Mouse (Mus musculus): ENCODE data around the gene Slc38a6. TPM values are rescaled to one million over a fixed set of nuclear protein-coding genes. Genes with fewer than 3 reads are reported as not detected.
A peak's percentile ranks its signal among the peaks of the same experiment; 100 is the strongest.

The Slc38a6 gene
- polyA plus RNA-seq, 1 experiment from 2014 or later: 9.5 TPM

GRCm38 (mm10) chr12:73287609-73288008 lies 1.0 kb downstream of the Slc38a6 start:
- peaks cover 14% of the 10 kb centered on the region for H3K36me3 ChIP-seq
- H3K27ac ChIP-seq (replicated peaks): peak overlapping the region; percentile 84; the same call in 1 of the 2 replicates

DNA sequence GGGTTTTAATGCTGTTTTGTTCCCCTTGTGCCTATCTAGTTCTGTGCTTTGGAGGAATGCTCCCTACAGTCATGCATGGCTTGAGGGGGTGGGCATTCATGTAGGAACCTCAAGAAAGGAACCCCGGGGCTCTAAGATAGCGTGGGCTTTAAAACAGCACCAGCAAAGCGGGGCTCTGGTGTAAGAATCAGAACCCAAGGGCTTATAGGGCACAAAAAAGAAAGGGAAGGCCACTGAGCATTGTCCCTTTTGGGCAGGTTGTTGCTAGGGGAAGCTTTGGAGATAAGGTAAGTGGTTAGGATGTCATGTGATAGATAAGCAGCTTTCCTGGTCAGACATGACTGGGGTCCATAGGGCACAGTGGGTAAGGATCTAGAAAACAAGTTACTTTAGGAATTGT lies 2.0 kb downstream of the Slc38a6 start:
- H3K27ac ChIP-seq (replicated peaks): no peak overlapping the region
- H3K4me1 ChIP-seq: peaks cover 19% of the 10 kb centered on the region
- WGBS: 90% methylated on average over 3 of the region's 3 CpGs
- ATAC-seq (ENCODE audit: low FRiP score, low read depth): no peak
- H3K36me3 ChIP-seq: peaks cover 10% of the 10 kb centered on the region
- no peaks in the 10 kb centered on the region for H3K9me3 ChIP-seq
- H3K9ac ChIP-seq (replicated peaks): no peak overlapping the region
- no peak overlapping the region for H3K4me2 ChIP-seq (replicated peaks)
- H3K27me3 ChIP-seq: no peaks in the 10 kb centered on the region
- H3K4me3 ChIP-seq: no peak overlapping the region

More at GRCm38 (mm10) chr12:73287609-73288008, 1.0 kb downstream of the Slc38a6 start:
- Histone ChIP-seq H3K4me3 (peak overlapping the region; percentile 71), H3K9me3 (no peaks in the 10 kb centered on the region), H3K4me1 (peaks cover 24% of the 10 kb centered on the region), H3K9ac (replicated peaks) (peak overlapping the region; percentile 76; the same call in 1 of the 2 replicates), H3K27me3 (no peaks in the 10 kb centered on the region), H3K4me2 (replicated peaks) (peak overlapping the region; percentile 68)
- 78% methylated on average over 8 of the region's 8 CpGs for WGBS
- ATAC-seq (ENCODE audit: low FRiP score, low read depth): no peak

DNA sequence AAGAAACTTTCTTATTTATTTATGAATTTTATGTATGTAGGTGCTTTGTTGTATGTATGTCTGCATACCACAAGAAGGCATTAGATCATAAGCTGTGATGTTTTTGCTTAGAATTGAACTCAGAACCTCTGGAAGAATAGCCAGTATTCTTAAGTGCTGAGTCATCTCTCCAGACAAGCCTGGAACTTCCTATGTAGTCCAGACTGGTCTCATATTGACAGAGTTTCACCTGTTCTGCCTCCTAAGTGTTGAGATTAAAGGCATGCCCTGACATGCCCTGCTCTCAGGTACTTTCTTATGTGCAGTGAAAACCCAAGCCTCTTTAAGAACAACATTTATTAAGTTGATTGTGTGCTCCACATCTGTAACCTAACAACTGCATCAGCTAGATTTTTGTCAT lies 8.3 kb downstream of the Slc38a6 start:
- H3K4me2 ChIP-seq (replicated peaks): no peak overlapping the region
- no peak overlapping the region for H3K4me3 ChIP-seq
- no peak for ATAC-seq (ENCODE audit: low FRiP score, low read depth)
- H3K9ac ChIP-seq (replicated peaks): no peak overlapping the region
- H3K36me3 ChIP-seq: peaks cover 12% of the 10 kb centered on the region
- peaks cover 3% of the 10 kb centered on the region; the same call in 1 of the 2 replicates for H3K4me1 ChIP-seq
- H3K27ac ChIP-seq (replicated peaks): no peak overlapping the region
- no peaks in the 10 kb centered on the region for H3K9me3 ChIP-seq
- no peaks in the 10 kb centered on the region for H3K27me3 ChIP-seq

DNA sequence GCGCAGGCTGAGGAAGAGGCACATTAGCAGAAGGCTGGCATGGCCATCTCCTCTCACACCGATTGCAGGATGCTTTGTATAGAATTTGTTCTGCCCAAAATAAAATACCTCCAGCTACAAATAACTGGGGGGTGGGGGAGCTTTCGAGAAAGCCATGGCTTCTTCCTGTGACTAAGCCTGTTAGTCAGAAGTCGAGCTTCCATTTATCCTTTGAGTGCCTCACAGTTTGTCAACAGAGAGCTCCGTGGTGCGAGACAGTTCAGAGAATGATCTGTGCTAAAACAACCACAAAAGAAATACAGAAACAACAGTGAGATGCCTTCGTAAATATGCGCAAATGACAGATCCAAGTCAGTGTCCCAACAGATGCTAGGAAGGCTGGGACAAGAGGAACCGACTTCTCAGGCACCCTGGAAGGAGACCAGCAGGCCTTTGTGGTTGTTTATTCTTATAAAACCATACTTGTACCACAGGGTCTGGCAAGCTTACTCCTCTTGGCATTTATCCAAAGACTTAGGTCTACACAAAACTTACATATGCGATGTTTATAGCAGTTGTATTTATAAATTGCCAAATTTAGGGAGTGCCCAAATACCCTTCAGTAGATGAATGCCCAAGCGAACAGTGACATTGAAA lies 9.0 kb downstream of the Slc38a6 start:
- Histone ChIP-seq H3K4me2 (replicated peaks) (no peak overlapping the region), H3K9me3 (no peaks in the 10 kb centered on the region), H3K9ac (replicated peaks) (no peak overlapping the region), H3K4me1 (peaks cover 3% of the 10 kb centered on the region; the same call in 1 of the 2 replicates), H3K4me3 (no peak overlapping the region), H3K36me3 (peaks cover 18% of the 10 kb centered on the region), H3K27me3 (no peaks in the 10 kb centered on the region), H3K27ac (replicated peaks) (no peak overlapping the region)
- ATAC-seq (ENCODE audit: low FRiP score, low read depth): no peak
- WGBS: 66% methylated on average over 11 of the region's 11 CpGs

- Histone ChIP-seq H3K4me2 (replicated peaks) (no peak overlapping the region), H3K27ac (replicated peaks) (no peak overlapping the region), H3K4me1 (peaks cover 3% of the 10 kb centered on the region; the same call in 1 of the 2 replicates), H3K9me3 (no peaks in the 10 kb centered on the region), H3K9ac (replicated peaks) (no peak overlapping the region), H3K36me3 (0 out of 2 replicates have a peak, but pooled peaks cover 18% of the 10 kb centered on the region), H3K27me3 (no peaks in the 10 kb centered on the region), H3K4me3 (no peak overlapping the region)
- ATAC-seq (ENCODE audit: low FRiP score, low read depth): no peak
- 92% methylated on average over 5 of the region's 5 CpGs for WGBS
Measured at GRCm38 (mm10) chr12:73298621-73299020, 12.0 kb downstream of the Slc38a6 start.

DNA sequence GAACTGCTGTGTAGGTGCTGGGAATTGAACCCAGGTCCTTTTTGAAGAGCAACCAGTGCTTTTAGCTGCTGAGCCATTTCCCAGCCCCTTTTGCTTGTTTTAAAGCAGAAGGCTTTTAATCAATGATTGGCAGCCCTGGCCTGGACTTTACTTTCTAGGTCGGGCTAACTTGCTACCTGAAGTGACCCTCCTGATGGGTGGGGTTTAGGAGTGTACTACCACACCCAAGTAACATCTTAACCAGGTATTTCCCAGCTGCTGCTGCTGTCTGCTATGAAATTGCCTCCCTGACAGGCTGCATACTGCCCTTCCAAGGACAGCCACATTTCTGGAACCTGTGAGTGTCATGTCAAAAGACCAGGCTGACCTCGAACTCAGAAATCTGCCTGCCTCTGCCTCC lies 14.0 kb downstream of the Slc38a6 start:
- Histone ChIP-seq H3K9ac (replicated peaks) (no peak overlapping the region), H3K36me3 (0 out of 2 replicates have a peak, but pooled peaks cover 14% of the 10 kb centered on the region), H3K9me3 (no peaks in the 10 kb centered on the region), H3K4me1 (peaks cover 3% of the 10 kb centered on the region; the same call in 1 of the 2 replicates), H3K4me3 (no peak overlapping the region), H3K27me3 (no peaks in the 10 kb centered on the region), H3K4me2 (replicated peaks) (no peak overlapping the region), H3K27ac (replicated peaks) (no peak overlapping the region)
- WGBS: 91% methylated on average over 2 of the region's 2 CpGs
- ATAC-seq (ENCODE audit: low FRiP score, low read depth): no peak

GRCm38 (mm10) chr12:73304636-73305035 lies 18.1 kb downstream of the Slc38a6 start:
- ATAC-seq (ENCODE audit: low FRiP score, low read depth): no peak
- H3K27me3 ChIP-seq: no peaks in the 10 kb centered on the region
- WGBS: 91% methylated on average over 4 of the region's 4 CpGs

GRCm38 (mm10) chr12:73307750-73308149 lies 21.2 kb downstream of the Slc38a6 start:
- Histone ChIP-seq H3K9me3 (no peaks in the 10 kb centered on the region), H3K27me3 (no peaks in the 10 kb centered on the region), H3K4me2 (replicated peaks) (no peak overlapping the region), H3K4me1 (no peaks in the 10 kb centered on the region), H3K36me3 (no peaks in the 10 kb centered on the region), H3K4me3 (no peak overlapping the region), H3K9ac (replicated peaks) (no peak overlapping the region), H3K27ac (replicated peaks) (no peak overlapping the region)
- no peak for ATAC-seq (ENCODE audit: low FRiP score, low read depth)
- 91% methylated on average over 4 of the region's 4 CpGs for WGBS

More at GRCm38 (mm10) chr12:73304636-73305035, 18.1 kb downstream of the Slc38a6 start:
- Histone ChIP-seq H3K9ac (replicated peaks) (no peak overlapping the region), H3K4me2 (replicated peaks) (no peak overlapping the region), H3K36me3 (0 out of 2 replicates have a peak, but pooled peaks cover 14% of the 10 kb centered on the region), H3K27ac (replicated peaks) (no peak overlapping the region), H3K9me3 (no peaks in the 10 kb centered on the region), H3K4me3 (no peak overlapping the region), H3K4me1 (no peaks in the 10 kb centered on the region)

DNA sequence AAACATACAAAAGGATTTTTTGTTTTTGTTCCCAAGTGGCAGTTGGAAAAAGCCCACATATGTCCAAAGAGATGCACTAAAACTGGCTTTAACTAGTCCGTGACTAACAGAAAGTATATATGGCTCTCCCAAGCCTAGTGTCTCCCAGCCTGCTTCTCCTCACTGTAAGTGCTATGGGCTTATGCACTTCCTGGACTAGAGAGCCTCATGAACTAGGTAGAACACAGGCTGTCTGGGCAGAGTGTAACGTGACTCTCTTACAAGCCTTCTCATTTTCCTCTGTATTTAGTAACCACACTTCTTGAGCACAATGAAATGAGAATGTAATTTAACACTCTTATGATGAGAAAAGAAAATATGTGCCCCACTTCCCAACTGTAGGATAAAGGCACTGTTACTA lies 22.1 kb downstream of the Slc38a6 start:
- 87% methylated on average over 2 of the region's 2 CpGs for WGBS
- H3K27me3 ChIP-seq: no peaks in the 10 kb centered on the region
- no peak for ATAC-seq (ENCODE audit: low FRiP score, low read depth)
- no peaks in the 10 kb centered on the region for H3K36me3 ChIP-seq
- no peaks in the 10 kb centered on the region for H3K4me1 ChIP-seq
- H3K4me2 ChIP-seq (replicated peaks): no peak overlapping the region
- no peaks in the 10 kb centered on the region for H3K9me3 ChIP-seq
- H3K27ac ChIP-seq (replicated peaks): no peak overlapping the region
- no peak overlapping the region for H3K9ac ChIP-seq (replicated peaks)
- H3K4me3 ChIP-seq: no peak overlapping the region

DNA sequence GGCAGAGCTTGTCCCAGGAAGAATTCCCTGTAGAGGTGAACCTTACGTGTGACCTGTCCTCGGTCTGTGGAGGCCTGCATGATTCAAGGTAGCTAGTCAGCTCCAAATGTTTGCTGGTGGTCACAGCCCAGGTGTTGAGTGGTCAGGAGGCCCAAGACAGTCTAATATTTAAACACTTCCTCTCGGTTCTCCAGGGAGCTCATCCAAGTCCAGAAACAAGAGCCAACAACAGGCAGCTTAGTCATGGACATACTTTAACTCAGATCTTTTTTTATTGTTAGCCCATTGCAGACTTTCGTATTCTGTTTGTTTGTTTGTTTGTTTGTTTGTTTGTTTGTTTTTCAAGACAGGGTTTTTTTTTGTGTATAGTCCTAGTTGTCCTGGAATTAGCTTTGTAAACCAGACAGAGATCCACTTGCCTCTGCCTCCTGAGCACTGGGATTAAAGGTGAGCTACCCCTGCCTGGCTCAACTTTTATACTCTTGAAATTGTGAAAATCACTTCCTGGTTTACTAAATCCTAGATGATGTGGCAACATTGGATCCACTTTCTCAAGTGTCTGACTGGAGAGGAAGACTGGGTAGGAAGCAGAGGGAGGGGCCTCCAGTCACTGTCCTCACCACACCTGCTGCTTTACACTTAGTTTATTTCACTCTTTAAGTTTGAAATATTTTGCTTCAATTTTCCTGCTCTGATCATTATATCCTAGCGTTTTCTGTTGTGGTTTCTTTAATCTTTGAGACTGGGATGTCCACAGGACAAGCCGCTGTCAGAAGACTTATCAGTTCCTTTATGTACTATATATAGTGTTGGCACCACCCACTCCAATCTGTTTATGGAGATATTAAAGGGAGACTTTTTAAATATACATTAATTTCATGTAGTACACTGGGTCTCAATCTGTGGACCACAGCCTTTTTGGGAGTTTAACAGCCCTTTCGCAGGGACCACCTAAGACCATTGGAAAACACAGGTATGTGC lies 31.4 kb downstream of the Slc38a6 start:
- no peak overlapping the region for H3K9ac ChIP-seq (replicated peaks)
- H3K36me3 ChIP-seq: peaks cover 6% of the 10 kb centered on the region; the same call in 1 of the 2 replicates
- H3K9me3 ChIP-seq: no peaks in the 10 kb centered on the region
- no peaks in the 10 kb centered on the region for H3K27me3 ChIP-seq
- WGBS: 94% methylated on average over 7 of the region's 7 CpGs
- no peaks in the 10 kb centered on the region for H3K4me1 ChIP-seq
- H3K27ac ChIP-seq (replicated peaks): no peak overlapping the region
- H3K4me3 ChIP-seq: no peak overlapping the region
- no peak overlapping the region for H3K4me2 ChIP-seq (replicated peaks)
- no peak for ATAC-seq (ENCODE audit: low FRiP score, low read depth)

GRCm38 (mm10) chr12:73324180-73324586 lies 37.6 kb downstream of the Slc38a6 start:
- H3K4me3 ChIP-seq: no peak overlapping the region
- H3K9me3 ChIP-seq: no peaks in the 10 kb centered on the region
- no peak overlapping the region for H3K4me2 ChIP-seq (replicated peaks)
- H3K9ac ChIP-seq (replicated peaks): no peak overlapping the region
- H3K27me3 ChIP-seq: no peaks in the 10 kb centered on the region
- no peaks in the 10 kb centered on the region for H3K36me3 ChIP-seq
- H3K4me1 ChIP-seq: no peaks in the 10 kb centered on the region
- H3K27ac ChIP-seq (replicated peaks): no peak overlapping the region
- ATAC-seq (ENCODE audit: low FRiP score, low read depth): no peak
- WGBS: 93% methylated on average over 8 of the region's 8 CpGs

DNA sequence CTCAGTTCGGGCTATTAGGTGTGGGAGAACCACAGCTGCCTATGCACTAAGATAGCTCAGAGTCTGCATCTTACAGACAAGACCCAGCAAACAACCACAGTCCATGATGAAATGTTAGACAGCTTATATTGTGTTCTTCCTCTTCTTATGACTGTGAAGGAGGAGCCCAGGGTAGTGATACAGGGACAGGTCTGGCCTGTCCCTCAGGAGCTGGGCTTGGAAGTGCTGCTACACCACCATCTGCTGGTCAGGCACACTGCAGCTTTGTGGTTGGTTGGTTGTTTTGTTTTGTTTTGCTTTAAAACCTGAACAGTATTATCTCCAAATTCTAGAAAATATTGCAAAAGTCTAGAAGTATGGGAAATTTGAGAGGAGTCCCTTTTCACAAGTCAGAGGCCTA lies 38.2 kb downstream of the Slc38a6 start:
- H3K9me3 ChIP-seq: no peaks in the 10 kb centered on the region
- no peaks in the 10 kb centered on the region for H3K36me3 ChIP-seq
- no peaks in the 10 kb centered on the region for H3K27me3 ChIP-seq
- WGBS: 97% methylated on average over 1 of the region's 1 CpGs
- H3K4me2 ChIP-seq (replicated peaks): no peak overlapping the region
- H3K27ac ChIP-seq (replicated peaks): no peak overlapping the region
- no peak for ATAC-seq (ENCODE audit: low FRiP score, low read depth)
- no peaks in the 10 kb centered on the region for H3K4me1 ChIP-seq
- no peak overlapping the region for H3K9ac ChIP-seq (replicated peaks)
- no peak overlapping the region for H3K4me3 ChIP-seq
